Mouse (Mus musculus): ENCODE results near the gene Zfp969. TPM values are rescaled to one million over a fixed set of nuclear protein-coding genes. Genes with fewer than 3 reads are reported as not detected.

The Zfp969 gene
- polyA plus RNA-seq (2012; rRNA removed), result not detected in 2 replicates

DNA sequence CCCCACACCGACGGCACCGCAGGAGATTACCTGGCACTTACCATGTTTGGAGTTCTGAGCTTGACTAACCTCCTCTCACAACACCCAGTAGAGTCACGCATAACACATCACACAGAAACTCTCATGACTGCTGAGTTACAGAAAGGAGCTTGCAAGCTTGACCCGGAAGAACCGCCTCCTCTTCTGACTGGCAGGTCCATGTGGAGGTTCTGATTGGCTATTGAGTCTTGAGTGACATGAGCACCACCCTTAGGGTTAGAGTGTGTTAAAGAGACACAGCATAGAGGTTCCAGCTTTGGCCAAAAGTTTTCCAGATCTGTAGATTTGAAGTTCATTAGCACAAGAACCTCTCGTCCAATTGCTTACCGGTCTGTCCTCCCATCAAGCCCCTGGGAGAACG, at the start of gene Zfp969:
Zfp969 (minus strand) TSS at position 101 of the 400 bp plus-strand sequence.

DNA sequence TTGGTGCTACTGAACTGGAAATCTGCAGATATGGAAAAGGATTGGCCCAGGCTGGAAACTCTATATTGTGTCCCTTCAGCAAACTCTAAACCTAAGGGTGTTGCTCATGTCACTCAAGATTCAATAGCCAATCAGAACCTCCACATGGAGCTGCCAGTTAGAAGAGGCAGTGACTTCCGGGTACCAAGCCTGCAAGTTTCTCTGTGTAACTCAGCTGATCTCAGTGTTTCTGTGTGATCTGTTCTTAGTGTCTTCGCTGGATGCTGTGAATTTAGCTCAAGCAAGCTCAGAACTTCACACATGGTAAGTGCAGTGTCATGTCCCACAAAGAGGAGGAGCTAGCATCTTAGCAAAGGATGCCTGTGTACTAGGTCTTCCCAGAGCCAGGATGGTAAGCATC, 37.8 kb upstream of the Zfp969 start, which contains the start of gene Gm2007:
Gm2007 (plus strand) TSS at position 301 of the 400 bp plus-strand sequence.

DNA sequence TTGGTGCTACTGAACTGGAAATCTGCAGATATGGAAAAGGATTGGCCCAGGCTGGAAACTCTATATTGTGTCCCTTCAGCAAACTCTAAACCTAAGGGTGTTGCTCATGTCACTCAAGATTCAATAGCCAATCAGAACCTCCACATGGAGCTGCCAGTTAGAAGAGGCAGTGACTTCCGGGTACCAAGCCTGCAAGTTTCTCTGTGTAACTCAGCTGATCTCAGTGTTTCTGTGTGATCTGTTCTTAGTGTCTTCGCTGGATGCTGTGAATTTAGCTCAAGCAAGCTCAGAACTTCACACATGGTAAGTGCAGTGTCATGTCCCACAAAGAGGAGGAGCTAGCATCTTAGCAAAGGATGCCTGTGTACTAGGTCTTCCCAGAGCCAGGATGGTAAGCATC, 59.8 kb downstream of the Zfp969 start, which contains the start of gene Gm11007:
Gm11007 (plus strand) TSS at position 301 of the 400 bp plus-strand sequence.

Other genes starting within 250 kb of the Zfp969 start
- gene Zfp965, start 233.7 kb downstream of the Zfp969 start, polyA plus RNA-seq (2012; rRNA removed), result 0.99 and 1.1 TPM in 2 replicates
- not detected in 2 replicates for gene Gm11007, start 59.7 kb downstream of the Zfp969 start, polyA plus RNA-seq (2012; rRNA removed)
- gene Gm2007, start 37.9 kb upstream of the Zfp969 start, polyA plus RNA-seq (2012; rRNA removed), result not detected in 2 replicates
- gene Gm14288, start 97.4 kb upstream of the Zfp969 start, polyA plus RNA-seq (2012; rRNA removed), result 1.7 and 1.8 TPM in 2 replicates
- gene Gm6710, start 165.6 kb upstream of the Zfp969 start, polyA plus RNA-seq (2012; rRNA removed), result 0.96 and 1.1 TPM in 2 replicates
- 1.2 and 1.5 TPM in 2 replicates for gene Zfp966, start 227.5 kb upstream of the Zfp969 start, polyA plus RNA-seq (2012; rRNA removed)

All from liver, embryonic 18 days (tissue).